Comparison of ENCODE assay signal across 13 mouse cellular contexts in genomic region chr2:163450668-163451295, GRCm38 (mm10). TPM values are rescaled to one million over a fixed set of nuclear protein-coding genes. Genes with fewer than 3 reads are reported as not detected.
DNase-seq lines count a peak whose midpoint lies in the region; ATAC-seq and TF ChIP-seq lines count a peak whose summit lies in the region.
"Had no signal": no experiment of that assay in that cellular context is flagged by ENCODE, and none has a peak within 500 bp of the region (broad histone marks: within the 10 kb centered on the region; RNA-seq: fewer than 3 reads in every experiment).

No protein-coding gene starts in this region.

- no peak overlapping the region for H3K9ac ChIP-seq in hindbrain, postnatal 0 days (replicated peaks; ENCODE audit: low read length)
- H3K9ac ChIP-seq: embryonic facial prominence, embryonic 12.5 days had no signal

- H3K27me3 ChIP-seq in cerebellum, adult 2 months (ENCODE audit: control insufficient read depth, insufficient read depth, low read length), result no peaks in the 10 kb centered on the region
- no peaks in the 10 kb centered on the region for H3K27me3 ChIP-seq in hindbrain, postnatal 0 days (ENCODE audit: insufficient read depth, low read length)
- H3K27me3 ChIP-seq: embryonic facial prominence, embryonic 12.5 days had no signal

- peak in 1 of 2 experiments; percentile 55 for DNase-seq in cerebellum, adult 2 months
- no peak for DNase-seq in cerebellum, adult 8-10 months
- peak; percentile 48 to 54 for DNase-seq in left cerebral cortex, adult 18-20 months (ENCODE audit: low spot score in 2 of 2)
- no peak for DNase-seq in left cerebral cortex, adult 11 months (ENCODE audit: low spot score)
- DNase-seq in hindbrain, postnatal 0 days (ENCODE audit: low spot score), result peak; percentile 78
- peak; percentile 72 to 78 for DNase-seq in right cerebral cortex, postnatal 10 days (ENCODE audit: low spot score in 2 of 2)
- DNase-seq in natural killer cell, adult 2 months (ENCODE audit: low spot score in 2 of 2), result no peak
- no peak for DNase-seq in heart, postnatal 25 days (ENCODE audit: low spot score)

- peak; percentile 62 for ATAC-seq in hindbrain, postnatal 0 days

- H3K9me3 ChIP-seq in hindbrain, postnatal 0 days (ENCODE audit: low read length), result no peaks in the 10 kb centered on the region
- H3K9me3 ChIP-seq: embryonic facial prominence, embryonic 12.5 days; megakaryocyte, embryonic 14.5 days had no signal

- WGBS in cerebellum, adult 2 months, result 19% methylated on average over 6 of the region's 6 CpGs
- WGBS in hindbrain, postnatal 0 days, result 54% methylated on average over 6 of the region's 6 CpGs

- peaks cover 15% of the 10 kb centered on the region; the same call in 1 of the 2 replicates for H3K36me3 ChIP-seq in hindbrain, postnatal 0 days (ENCODE audit: insufficient read depth, low read length)
- H3K36me3 ChIP-seq: embryonic facial prominence, embryonic 12.5 days had no signal

- H3K4me1 ChIP-seq in cerebellum, adult 2 months (ENCODE audit: control insufficient read depth, insufficient read depth, low read length), result peaks cover 18% of the 10 kb centered on the region
- no peaks in the 10 kb centered on the region for H3K4me1 ChIP-seq in hindbrain, postnatal 0 days (ENCODE audit: insufficient read depth, low read length)
- H3K4me1 ChIP-seq: embryonic facial prominence, embryonic 12.5 days; megakaryocyte, embryonic 14.5 days had no signal

- TF ChIP-seq POLR2A in cerebellum, adult 2 months (IDR thresholded peaks at IDR 0.05; ENCODE audit: borderline replicate concordance, insufficient read depth, low read length), result no peak

- H3K27ac ChIP-seq in cerebellum, adult 2 months (ENCODE audit: insufficient read depth, low read length), result peak overlapping the region; percentile 20; the same call in 1 of the 2 replicates
- H3K27ac ChIP-seq in hindbrain, postnatal 0 days, result no peak overlapping the region; the same call in 1 of the 2 replicates
- H3K27ac ChIP-seq: embryonic facial prominence, embryonic 12.5 days had no signal

- no peak overlapping the region for H3K4me3 ChIP-seq in cerebellum, adult 2 months (replicated peaks; ENCODE audit: insufficient read depth, low read depth, low read length)
- H3K4me3 ChIP-seq in hindbrain, postnatal 0 days (ENCODE audit: low read length), result no peak overlapping the region
- H3K4me3 ChIP-seq: embryonic facial prominence, embryonic 12.5 days; megakaryocyte, embryonic 14.5 days had no signal

- TF ChIP-seq CTCF in cerebellum, adult 2 months (IDR thresholded peaks at IDR 0.05; ENCODE audit: borderline replicate concordance, insufficient read depth, low read depth, low read length), result no peak
- no peak for TF ChIP-seq CTCF in hindbrain, postnatal 0 days (IDR thresholded peaks at IDR 0.05; ENCODE audit: low read depth)

- no peak overlapping the region for H3K4me2 ChIP-seq in hindbrain, postnatal 0 days (ENCODE audit: low read depth, low read length)
- H3K4me2 ChIP-seq: embryonic facial prominence, embryonic 12.5 days had no signal

- intact Hi-C loops in heart, postnatal 25 days (cut with DNase I), result no loop called here

RNA-seq across cellular contexts. Expression of gene Gdap1l1, which starts 12.5 kb away (rescaled TPM):
- 126 and 128 TPM in 2 replicates for polyA plus RNA-seq in cerebellum, adult 2 months (2012; rRNA removed)
- 10 to 100 TPM; 71.5 to 73.3 TPM for total RNA-seq in left cerebral cortex, adult 18-20 months (2021)
- 132 and 149 TPM in 2 replicates for total RNA-seq in hindbrain, postnatal 0 days (2014; rRNA removed)
- 120 and 123 TPM in 2 replicates for polyA plus RNA-seq in hindbrain, postnatal 0 days (2015; fragmentation: Nextera tagmentation; extraction: Ambion mirVana)
- not detected for total RNA-seq in heart, postnatal 25 days (2021)
- total RNA-seq: liver, adult 2 months had no signal
- polyA plus RNA-seq: liver, adult 2 months had no signal

RNA-seq across cellular contexts. Expression of gene Fitm2, which starts 21.6 kb away (rescaled TPM):
- 20.2 and 21.5 TPM in 2 replicates for polyA plus RNA-seq in cerebellum, adult 2 months (2012; rRNA removed)
- 10 to 100 TPM; 20.1 to 20.8 TPM for total RNA-seq in left cerebral cortex, adult 18-20 months (2021)
- total RNA-seq in hindbrain, postnatal 0 days (2014; rRNA removed), result 26.5 and 33.2 TPM in 2 replicates
- 14.9 and 15.1 TPM in 2 replicates for polyA plus RNA-seq in hindbrain, postnatal 0 days (2015; fragmentation: Nextera tagmentation; extraction: Ambion mirVana)
- 100 to 1,000 TPM; 174 to 182 TPM for total RNA-seq in heart, postnatal 25 days (2021)

RNA-seq across cellular contexts. Expression of gene Oser1, which starts 26.3 kb away (rescaled TPM):
- 37.7 and 39.4 TPM in 2 replicates for polyA plus RNA-seq in cerebellum, adult 2 months (2012; rRNA removed)
- total RNA-seq in left cerebral cortex, adult 18-20 months (2021), result 10 to 100 TPM; 22.2 to 25.0 TPM
- total RNA-seq in hindbrain, postnatal 0 days (2014; rRNA removed), result 22.9 and 29.5 TPM in 2 replicates
- 59.6 and 60.5 TPM in 2 replicates for polyA plus RNA-seq in hindbrain, postnatal 0 days (2015; fragmentation: Nextera tagmentation; extraction: Ambion mirVana)
- total RNA-seq in heart, postnatal 25 days (2021), result 10 to 100 TPM; 21.0 to 21.6 TPM

RNA-seq across cellular contexts. Expression of gene R3hdml, which starts 41.3 kb away (rescaled TPM):
- not detected in 2 replicates for polyA plus RNA-seq in cerebellum, adult 2 months (2012; rRNA removed)
- not detected for total RNA-seq in left cerebral cortex, adult 18-20 months (2021)
- total RNA-seq in hindbrain, postnatal 0 days (2014; rRNA removed), result 0.73 and 2.1 TPM in 2 replicates
- 1.0 TPM in 2 replicates for polyA plus RNA-seq in hindbrain, postnatal 0 days (2015; fragmentation: Nextera tagmentation; extraction: Ambion mirVana)
- total RNA-seq in heart, postnatal 25 days (2021), result not detected
- total RNA-seq: gastrocnemius, adult 18-20 months; liver, adult 2 months had no signal
- polyA plus RNA-seq: embryonic facial prominence, embryonic 12.5 days; heart, embryonic 16.5 days; liver, adult 2 months had no signal

RNA-seq across cellular contexts. Expression of gene Jph2, which starts 53.0 kb away (rescaled TPM):
- 0.48 and 0.52 TPM in 2 replicates for polyA plus RNA-seq in cerebellum, adult 2 months (2012; rRNA removed)
- total RNA-seq in left cerebral cortex, adult 18-20 months (2021), result under 1 TPM; 0.56 to 0.58 TPM
- 1.2 and 1.4 TPM in 2 replicates for total RNA-seq in hindbrain, postnatal 0 days (2014; rRNA removed)
- 0.83 and 0.88 TPM in 2 replicates for polyA plus RNA-seq in hindbrain, postnatal 0 days (2015; fragmentation: Nextera tagmentation; extraction: Ambion mirVana)
- total RNA-seq in heart, postnatal 25 days (2021), result 100 to 1,000 TPM; 374 to 418 TPM

Comparison
In these comparisons a context has a peak if more than half of its experiments do, and no peak if none do; other contexts are left out.
1. DNase-seq: peak in left cerebral cortex, adult 18-20 months (2 of 2), hindbrain, postnatal 0 days (single experiment) and right cerebral cortex, postnatal 10 days (2 of 2); none in cerebellum, adult 8-10 months (single experiment), left cerebral cortex, adult 11 months (single experiment), natural killer cell, adult 2 months (0 of 2) and heart, postnatal 25 days (single experiment).
2. RNA of gene Gdap1l1, which starts 12.5 kb away (total RNA-seq): 132 to 149 TPM in hindbrain, postnatal 0 days and 71.5 to 73.3 TPM in left cerebral cortex, adult 18-20 months; not detected in heart, postnatal 25 days; every median in the first group is over 10 times any median in the second.